Mouse (Mus musculus): Measurements from ENCODE around the gene Ceacam20.

GRCm38 (mm10) chr7:19939555-19940235, 25.5 kb upstream of the Ceacam20 start:
- no peak for TF ChIP-seq GATA1 (IDR thresholded peaks at IDR 0.05; ENCODE audit: borderline replicate concordance, low read length)
- no peak for TF ChIP-seq FLI1 (IDR thresholded peaks at IDR 0.05; ENCODE audit: low read length)
